In genomic region chr8:110746661-110747060, GRCm38 (mm10) we compare ENCODE assay signal across 27 mouse cellular contexts. TPM values are rescaled to one million over a fixed set of nuclear protein-coding genes. Genes with fewer than 3 reads are reported as not detected.
DNase-seq lines count a peak whose midpoint lies in the region; ATAC-seq and TF ChIP-seq lines count a peak whose summit lies in the region.
"Had no signal": no experiment of that assay in that cellular context is flagged by ENCODE, and none has a peak within 500 bp of the region (broad histone marks: within the 10 kb centered on the region; RNA-seq: fewer than 3 reads in every experiment).

No protein-coding gene starts in this region.

- peak overlapping the region; percentile 57 for H3K27ac ChIP-seq in gastrocnemius, adult 2 months
- H3K27ac ChIP-seq in kidney, embryonic 14.5 days (ENCODE audit: low read depth, low read length), result no peak overlapping the region; the same call in 1 of the 2 replicates
- H3K27ac ChIP-seq: embryonic facial prominence, embryonic 13.5 days; embryonic facial prominence, embryonic 15.5 days; forebrain, embryonic 10.5 days; forebrain, embryonic 12.5 days had no signal

- DNase-seq in gastrocnemius, adult 2 months, result peak; percentile 64
- DNase-seq in gastrocnemius, postnatal 36 days, result no peak
- DNase-seq in kidney, postnatal 4 days, result no peak
- DNase-seq in spleen, adult 18-20 months, result no peak
- DNase-seq: adrenal gland, adult 8-10 months; adrenal gland, postnatal 25 days; cerebellum, adult 11 months; cerebellum, adult 18-20 months; cerebellum, adult 8-10 months; cerebellum, adult 9-11 months; cerebellum, postnatal 14 days; cerebellum, postnatal 36 days had no signal

- no peak overlapping the region for H3K4me2 ChIP-seq in kidney, embryonic 14.5 days (replicated peaks; ENCODE audit: low read depth, low read length)
- H3K4me2 ChIP-seq in myocyte (ENCODE audit: low read depth), result no peak overlapping the region
- H3K4me2 ChIP-seq: embryonic facial prominence, embryonic 13.5 days; embryonic facial prominence, embryonic 15.5 days; forebrain, embryonic 12.5 days had no signal

- H3K27me3 ChIP-seq in kidney, embryonic 14.5 days (ENCODE audit: control insufficient read depth, insufficient read depth, low read length), result no peaks in the 10 kb centered on the region
- H3K27me3 ChIP-seq in myocyte (ENCODE audit: control insufficient read depth, insufficient read depth, insufficient read length), result no peaks in the 10 kb centered on the region
- H3K27me3 ChIP-seq: CH12.LX; embryonic facial prominence, embryonic 13.5 days; embryonic facial prominence, embryonic 15.5 days; forebrain, embryonic 12.5 days; Patski had no signal

- H3K36me3 ChIP-seq in kidney, embryonic 14.5 days (ENCODE audit: control insufficient read depth, insufficient read depth, low read length), result no peaks in the 10 kb centered on the region
- H3K36me3 ChIP-seq in myocyte (ENCODE audit: control insufficient read depth, insufficient read depth), result no peaks in the 10 kb centered on the region
- H3K36me3 ChIP-seq: forebrain, embryonic 12.5 days; G1E had no signal

- no peak for TF ChIP-seq POLR2A in myocyte (IDR thresholded peaks at IDR 0.05; ENCODE audit: insufficient read length, low read depth)

- intact Hi-C loops in gastrocnemius, adult 2 months (cut with DNase I), result loop anchor here (10.0 kb wide), 1 partner anchor 338 kb away; no protein-coding TSS in a partner anchor
- intact Hi-C loops in gastrocnemius, postnatal 36 days (cut with DNase I), result loop anchor here (5.0 kb wide), 1 partner anchor 96 kb away; no protein-coding TSS in a partner anchor

- 0 out of 2 replicates have a peak, but pooled peaks have one; percentile 21 for ATAC-seq in kidney, embryonic 14.5 days (ENCODE audit: low FRiP score, low TSS enrichment)
- ATAC-seq: activated CD4-positive, CD25-positive, alpha-beta regulatory T cell, adult 4 months; CD4-positive, CD25-positive, alpha-beta regulatory T cell, adult 4 months; forebrain, embryonic 14.5 days; forebrain, embryonic 16.5 days; Patski had no signal

- H3K4me1 ChIP-seq in kidney, embryonic 14.5 days (ENCODE audit: control insufficient read depth, insufficient read depth, low read length), result no peaks in the 10 kb centered on the region; the same call in 1 of the 2 replicates
- H3K4me1 ChIP-seq: embryonic facial prominence, embryonic 13.5 days; embryonic facial prominence, embryonic 15.5 days; forebrain, embryonic 10.5 days; forebrain, embryonic 12.5 days had no signal

- H3ac ChIP-seq in myocyte (ENCODE audit: control insufficient read depth, insufficient read length), result no peak overlapping the region

- no peak overlapping the region for H3K4me3 ChIP-seq in gastrocnemius, adult 2 months
- H3K4me3 ChIP-seq in kidney, embryonic 14.5 days (ENCODE audit: low read length), result no peak overlapping the region
- no peak overlapping the region for H3K4me3 ChIP-seq in myocyte
- H3K4me3 ChIP-seq: embryonic facial prominence, embryonic 13.5 days; embryonic facial prominence, embryonic 15.5 days; erythroblast, embryonic 14.5 days; forebrain, embryonic 10.5 days; forebrain, embryonic 12.5 days had no signal

- H3K79me2 ChIP-seq in myocyte (ENCODE audit: control insufficient read depth, insufficient read depth), result no peaks in the 10 kb centered on the region

- no peaks in the 10 kb centered on the region for H3K9me3 ChIP-seq in kidney, embryonic 14.5 days (ENCODE audit: control insufficient read depth, low read length)
- H3K9me3 ChIP-seq: embryonic facial prominence, embryonic 13.5 days; embryonic facial prominence, embryonic 15.5 days; forebrain, embryonic 10.5 days; forebrain, embryonic 12.5 days had no signal

- no peak overlapping the region for H3K9ac ChIP-seq in kidney, embryonic 14.5 days (ENCODE audit: low read depth, low read length)
- H3K9ac ChIP-seq: embryonic facial prominence, embryonic 13.5 days; embryonic facial prominence, embryonic 15.5 days; forebrain, embryonic 12.5 days had no signal

- WGBS in kidney, embryonic 14.5 days, result 20% methylated on average over 9 of the region's 9 CpGs

- no peak for TF ChIP-seq CTCF in gastrocnemius, adult 2 months (IDR thresholded peaks at IDR 0.05)

TF ChIP-seq in myocyte, 11 proteins besides CTCF, POLR2A, EP300 and RAD21:
- TF ChIP-seq REST (IDR thresholded peaks at IDR 0.05; ENCODE audit: insufficient read depth, insufficient read length) (no peak), CEBPB (IDR thresholded peaks at IDR 0.05; ENCODE audit: insufficient read depth, poor library complexity, severe bottlenecking) (no peak), USF1 (IDR thresholded peaks at IDR 0.05; ENCODE audit: low read depth) (no peak), MYOG (IDR thresholded peaks at IDR 0.05; ENCODE audit: control insufficient read depth in 1 of 3, insufficient read depth in 1 of 3, insufficient read length in 2 of 3, low read depth in 2 of 3) (peak; percentile 66 to 98 (median 97)), MAX (IDR thresholded peaks at IDR 0.05; ENCODE audit: low read depth) (no peak), TCF3 (IDR thresholded peaks at IDR 0.05; ENCODE audit: insufficient read length, low read depth) (peak; percentile 77), MYOD1 (IDR thresholded peaks at IDR 0.05; ENCODE audit: control insufficient read depth in 1 of 3, insufficient read length in 2 of 3, low read depth in 2 of 3) (peak in 2 of 3 experiments; percentile 89 to 97), TCF12 (IDR thresholded peaks at IDR 0.05; ENCODE audit: insufficient read depth, poor library complexity, severe bottlenecking) (peak; percentile 88), E2F4 (IDR thresholded peaks at IDR 0.05; ENCODE audit: insufficient read depth) (no peak), POLR2AphosphoS2 (IDR thresholded peaks at IDR 0.05; ENCODE audit: insufficient read length, low read depth) (no peak), SRF (IDR thresholded peaks at IDR 0.05; ENCODE audit: control insufficient read depth, insufficient read length, low read depth) (no peak)

RNA-seq across cellular contexts. Expression of gene Mtss1l, which starts 25.4 kb away (rescaled TPM):
- total RNA-seq in gastrocnemius, adult 2 months (2021), result 100 to 1,000 TPM in 1 of 2 experiments, 10 to 100 TPM in 1; 85.5 to 125 TPM
- 100 to 1,000 TPM in 1 of 2 experiments, 10 to 100 TPM in 1; 78.8 to 106 TPM for total RNA-seq in gastrocnemius, postnatal 36 days (2021)
- 11.2 and 11.4 TPM in 2 replicates for polyA plus RNA-seq in kidney, embryonic 14.5 days (2014; fragmentation: Nextera tagmentation; extraction: Ambion mirVana)
- polyA plus RNA-seq in myocyte (2012; fragmentation: generic; extraction: Trizol), result 108 TPM
- polyA plus RNA-seq: CD4-positive, CD25-positive, alpha-beta regulatory T cell, adult 4 months had no signal

RNA-seq across cellular contexts. Expression of gene Il34, which starts 59.1 kb away (rescaled TPM):
- 1 to 10 TPM; 5.2 TPM for total RNA-seq in gastrocnemius, adult 2 months (2021)
- 1 to 10 TPM; 4.8 TPM for total RNA-seq in gastrocnemius, postnatal 36 days (2021)
- polyA plus RNA-seq in kidney, embryonic 14.5 days (2014; fragmentation: Nextera tagmentation; extraction: Ambion mirVana), result 0.50 and 1.7 TPM in 2 replicates
- polyA plus RNA-seq in myocyte (2012; fragmentation: generic; extraction: Trizol), result 13.4 TPM
- total RNA-seq: common myeloid progenitor, adult 5-6 weeks; G1E had no signal
- polyA plus RNA-seq: activated CD4-positive, CD25-positive, alpha-beta regulatory T cell, adult 4 months; CD4-positive, CD25-positive, alpha-beta regulatory T cell, adult 4 months; erythroblast, embryonic 14.5 days; G1E had no signal
